Mouse (Mus musculus) cerebellum, adult 2 months (tissue): ENCODE measurements around the gene Mbnl1. TPM values are rescaled to one million over a fixed set of nuclear protein-coding genes. Genes with fewer than 3 reads are reported as not detected.
A peak's percentile ranks its signal among the peaks of the same experiment; 100 is the strongest.

Source experiments
- DNase-seq, 2 experiments: peaks; one replicate each; pipeline ENCODE4 v3.0.0; 2021
- H3K27ac ChIP-seq: fragments of 200-500 bp; 2 replicates; pipeline ENCODE4 v1.5.1; 2012; ENCODE audit warnings: low read length, control low read depth, inconsistent platforms; ENCODE audit not compliant: insufficient read depth
- H3K27me3 ChIP-seq: fragments of 200-500 bp; 2 replicates; pipeline ENCODE4 v1.6.1; 2012; ENCODE audit warnings: inconsistent platforms, mild to moderate bottlenecking, low read length, moderate library complexity; ENCODE audit not compliant: control insufficient read depth, insufficient read depth
- H3K4me1 ChIP-seq: fragments of 200-500 bp; 2 replicates; pipeline ENCODE4 v1.6.1; 2011; ENCODE audit warnings: low read length; ENCODE audit not compliant: control insufficient read depth, insufficient read depth
- H3K4me3 ChIP-seq: fragments of 200-500 bp; replicated peaks from 2 replicates; pipeline ENCODE3; 2011; ENCODE audit warnings: mild to moderate bottlenecking, low read depth, low read length, control low read depth; ENCODE audit not compliant: insufficient read depth
- CTCF ChIP-seq: fragments of 200-500 bp; IDR thresholded peaks from 2 replicates; pipeline ENCODE4 v1.5.1; 2011; ENCODE audit warnings: low read depth, mild to moderate bottlenecking, control low read depth, low read length, moderate library complexity, borderline replicate concordance; ENCODE audit not compliant: insufficient read depth
- POLR2A ChIP-seq: fragments of 200-500 bp; IDR thresholded peaks from 2 replicates; pipeline ENCODE4 v1.6.1; 2011; ENCODE audit warnings: low read length, control low read depth, borderline replicate concordance; ENCODE audit not compliant: insufficient read depth
- WGBS: fragments of 180-500 bp; shearing (Covaris S2); methylation state at CpG from one replicate; pipeline ENCODE4 v1.1.7; 2018; 5-methylcytosine and 5-hydroxymethylcytosine counted together
- polyA plus RNA-seq: library from polyadenylated mRNA; depleted of rRNA; stranded (reverse); fragments of >200 nt; gene quantifications from 2 replicates; pipeline ENCODE4 v1.2.3, GENCODE M21; 2012

Mbnl1 gene
- polyA plus RNA-seq, 1 experiment, result 62.7 TPM

- DNase-seq, result no peak
- H3K4me3 ChIP-seq, result no peak overlapping the region
- WGBS, result 79% methylated on average over 4 of the region's 4 CpGs
- TF ChIP-seq POLR2A (no peak), CTCF (no peak)
- H3K27me3 ChIP-seq, result no peaks in the 10 kb centered on the region
- H3K27ac ChIP-seq, result no peak overlapping the region
- H3K4me1 ChIP-seq, result 0 out of 2 replicates have a peak, but pooled peaks cover 4% of the 10 kb centered on the region
Observed at GRCm38 (mm10) chr3:60596985-60597384, 124.4 kb downstream of the Mbnl1 start.

GRCm38 (mm10) chr3:60601686-60602085 lies 129.1 kb downstream of the Mbnl1 start:
- H3K4me1 ChIP-seq, result no peaks in the 10 kb centered on the region
- no peak overlapping the region for H3K27ac ChIP-seq
- no peaks in the 10 kb centered on the region for H3K27me3 ChIP-seq
- WGBS, result 16% methylated on average over 4 of the region's 4 CpGs
- DNase-seq, result peak; percentile 77 to 89
- H3K4me3 ChIP-seq, result no peak overlapping the region
- TF ChIP-seq POLR2A (no peak), CTCF (peak; percentile 86)

- Histone ChIP-seq H3K4me1 (no peaks in the 10 kb centered on the region), H3K27me3 (no peaks in the 10 kb centered on the region), H3K27ac (no peak overlapping the region), H3K4me3 (no peak overlapping the region)
- 80% methylated on average over 4 of the region's 4 CpGs for WGBS
- TF ChIP-seq POLR2A (no peak), CTCF (no peak)
- DNase-seq, result no peak
Observed at GRCm38 (mm10) chr3:60602923-60603549, 130.4 kb downstream of the Mbnl1 start.

GRCm38 (mm10) chr3:60603637-60604036 lies 131.0 kb downstream of the Mbnl1 start:
- Histone ChIP-seq H3K4me3 (no peak overlapping the region), H3K27ac (no peak overlapping the region), H3K4me1 (no peaks in the 10 kb centered on the region), H3K27me3 (no peaks in the 10 kb centered on the region)
- no peak for DNase-seq
- WGBS, result 79% methylated on average over 4 of the region's 4 CpGs
- TF ChIP-seq CTCF (no peak), POLR2A (no peak)

GRCm38 (mm10) chr3:60604205-60604604 lies 131.6 kb downstream of the Mbnl1 start:
- no peak for DNase-seq
- Histone ChIP-seq H3K4me1 (no peaks in the 10 kb centered on the region), H3K27me3 (no peaks in the 10 kb centered on the region), H3K4me3 (no peak overlapping the region), H3K27ac (no peak overlapping the region)
- WGBS, result 93% methylated on average over 6 of the region's 6 CpGs
- no peak for TF ChIP-seq CTCF
- TF ChIP-seq POLR2A, result no peak

GRCm38 (mm10) chr3:60608952-60609403 lies 136.3 kb downstream of the Mbnl1 start:
- H3K4me3 ChIP-seq, result no peak overlapping the region
- TF ChIP-seq CTCF, result peak; percentile 40; the same call in 1 of the 2 replicates
- no peak for TF ChIP-seq POLR2A
- 11% methylated on average over 2 of the region's 2 CpGs for WGBS
- no peaks in the 10 kb centered on the region for H3K27me3 ChIP-seq
- no peak overlapping the region for H3K27ac ChIP-seq
- peak in 1 of 2 experiments; percentile 38 for DNase-seq
- H3K4me1 ChIP-seq, result no peaks in the 10 kb centered on the region

GRCm38 (mm10) chr3:60611839-60612238 lies 139.2 kb downstream of the Mbnl1 start:
- Histone ChIP-seq H3K27ac (no peak overlapping the region), H3K4me1 (no peaks in the 10 kb centered on the region), H3K4me3 (no peak overlapping the region), H3K27me3 (no peaks in the 10 kb centered on the region)
- TF ChIP-seq CTCF (peak; percentile 35; the same call in 1 of the 2 replicates), POLR2A (no peak)
- WGBS, result 6% methylated on average over 2 of the region's 2 CpGs
- peak in 1 of 2 experiments; percentile 50 for DNase-seq

GRCm38 (mm10) chr3:60613121-60613520 lies 140.5 kb downstream of the Mbnl1 start:
- Histone ChIP-seq H3K27me3 (no peaks in the 10 kb centered on the region), H3K4me1 (no peaks in the 10 kb centered on the region), H3K4me3 (no peak overlapping the region), H3K27ac (no peak overlapping the region)
- 89% methylated on average over 7 of the region's 7 CpGs for WGBS
- DNase-seq, result no peak
- no peak for TF ChIP-seq POLR2A
- no peak for TF ChIP-seq CTCF
